Mouse (Mus musculus): ENCODE measurements around the gene Ywhah. TPM values are rescaled to one million over a fixed set of nuclear protein-coding genes. Genes with fewer than 3 reads are reported as not detected.

Gene Ywhah
- polyA plus RNA-seq, 1 experiment = 229 TPM

DNA sequence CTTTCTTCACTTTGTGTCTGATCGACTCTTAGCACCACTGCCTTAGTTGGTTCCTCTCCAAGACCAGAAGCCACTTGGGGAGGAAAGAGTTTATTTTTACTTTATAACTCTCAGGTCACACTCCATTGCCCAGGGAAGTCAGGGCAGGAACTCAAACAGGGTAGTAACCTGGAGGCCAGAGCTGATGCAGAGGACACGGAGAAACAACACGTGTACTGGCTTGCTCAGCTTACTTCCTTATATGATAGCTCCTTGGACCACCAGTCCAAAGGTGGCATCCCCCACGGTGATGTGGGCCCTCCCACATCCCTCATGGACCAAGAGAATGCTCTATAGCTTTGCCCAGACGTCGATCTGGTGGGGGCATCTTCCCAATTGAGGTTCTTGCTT is 26.7 kb downstream of the Ywhah start:
- DNase-seq (ENCODE audit: low spot score) = no peak

DNA sequence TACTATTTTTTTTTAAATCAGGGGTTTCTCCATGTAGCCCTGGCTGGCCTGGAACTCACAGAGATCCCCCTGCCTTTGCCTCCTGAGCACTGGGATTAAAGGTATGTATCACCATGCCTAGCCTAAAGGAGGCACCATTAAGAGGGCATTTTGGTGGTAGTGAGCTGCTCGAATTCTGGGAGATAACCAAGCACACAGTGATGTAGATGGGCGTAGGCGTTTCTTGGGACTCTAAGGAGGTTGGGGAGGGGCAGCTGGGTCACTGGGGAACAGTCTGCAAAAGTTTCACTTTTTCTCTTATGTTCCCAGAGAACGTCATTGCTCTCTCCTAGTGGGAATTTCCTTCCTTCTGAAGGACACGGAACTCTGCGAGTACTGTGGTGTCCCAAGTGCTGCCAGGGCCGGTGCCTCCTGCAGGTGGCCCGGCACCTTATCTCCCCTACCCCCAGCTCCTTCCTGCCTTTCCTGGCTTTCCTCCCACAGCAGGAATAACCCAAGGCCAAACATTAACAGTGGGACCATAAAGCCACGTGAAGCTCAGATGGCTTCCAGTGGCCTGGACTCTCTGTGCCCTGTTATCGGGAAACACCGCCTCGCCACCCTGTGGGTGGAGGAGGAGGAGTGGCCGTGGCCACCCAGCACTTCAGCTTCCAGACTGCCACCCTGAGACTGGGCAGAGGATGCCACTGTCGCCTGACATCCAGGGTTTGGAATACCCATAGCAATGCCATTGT is 34.4 kb downstream of the Ywhah start:
- DNase-seq (ENCODE audit: low spot score) = no peak

DNA sequence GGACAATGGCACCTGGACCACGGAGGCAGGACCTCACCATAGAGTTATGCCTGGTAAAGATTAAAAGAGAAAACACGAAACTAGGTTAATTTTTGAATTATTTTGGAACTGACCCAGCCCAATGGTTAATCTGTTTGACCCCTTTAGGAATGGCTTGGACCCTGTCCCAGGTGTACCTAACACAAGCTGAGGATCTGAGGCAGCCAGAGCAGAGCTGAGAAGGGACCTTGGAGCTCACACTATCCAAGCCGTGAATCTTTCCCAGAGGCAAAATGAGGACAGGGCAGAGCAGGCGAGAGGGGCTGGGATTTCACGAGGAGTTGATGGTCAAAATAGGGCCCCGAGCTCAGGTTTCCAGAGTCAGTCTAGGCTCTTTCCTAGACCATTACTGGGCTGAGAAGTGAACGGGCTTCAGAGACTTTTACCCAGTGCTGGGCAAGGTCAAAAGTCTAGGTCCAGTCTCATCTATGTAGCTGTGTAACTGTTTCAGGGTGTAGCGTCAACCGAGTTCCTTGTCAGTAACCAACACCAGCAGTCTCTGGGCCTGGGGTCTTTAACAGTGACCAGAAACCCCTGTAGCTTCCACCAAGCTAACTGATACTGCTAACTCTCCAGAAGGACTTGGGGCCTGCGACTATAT is 37.6 kb downstream of the Ywhah start:
- no peak for DNase-seq (ENCODE audit: low spot score)

DNA sequence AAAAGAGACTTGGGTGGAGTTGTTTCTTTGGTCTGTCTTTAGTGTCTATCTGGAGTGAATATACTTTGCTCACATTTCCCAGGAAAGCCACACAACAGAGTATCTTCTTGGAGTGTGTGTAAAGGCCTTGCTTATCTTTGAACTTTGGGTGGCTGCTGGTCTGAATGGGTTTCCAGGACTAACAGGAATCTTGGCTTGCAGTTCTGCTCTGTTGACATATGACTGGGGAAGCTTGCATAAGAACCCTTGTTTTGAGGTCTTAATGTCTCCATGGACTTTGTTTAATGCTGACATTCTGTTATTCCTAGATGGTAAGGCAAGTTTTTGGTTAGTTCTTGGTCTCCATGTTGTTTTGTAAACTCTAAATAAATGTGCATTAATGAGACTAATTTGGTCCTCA is 51.5 kb downstream of the Ywhah start:
- DNase-seq (ENCODE audit: low spot score) = no peak

DNA sequence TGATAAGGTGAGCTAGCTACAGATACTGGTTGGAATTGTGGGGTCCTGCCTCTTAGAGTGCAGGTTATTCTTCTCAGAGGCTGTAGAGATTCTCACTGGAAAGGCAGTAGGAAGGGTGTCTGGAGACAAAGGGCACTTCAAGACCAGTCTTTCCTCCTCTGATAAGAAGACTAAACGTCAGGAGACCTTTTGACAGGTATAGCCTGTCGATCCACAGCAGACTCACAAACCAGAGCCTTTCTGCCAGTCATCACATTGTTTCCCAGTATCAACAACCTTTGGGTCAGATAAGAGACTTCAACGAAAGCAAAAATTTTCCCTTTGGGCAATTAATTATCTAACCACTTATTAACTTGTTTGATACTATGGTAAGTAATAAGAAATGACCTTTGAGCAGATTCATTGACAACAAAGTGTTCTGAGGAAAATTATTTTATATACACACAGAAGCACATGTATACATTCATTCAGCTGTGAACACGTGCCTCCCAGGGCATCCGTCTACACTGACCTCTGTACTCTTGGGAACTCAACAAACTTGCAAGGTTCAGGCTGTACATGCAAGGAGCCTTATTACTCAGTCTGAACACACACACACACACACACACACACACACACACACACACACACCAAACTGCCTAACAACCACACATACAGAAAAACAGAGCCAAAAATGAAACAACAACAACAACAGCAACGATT is 58.0 kb downstream of the Ywhah start:
- no peak for DNase-seq (ENCODE audit: low spot score)

Other genes with a start within 250 kb of the Ywhah start
- 52.2 and 65.8 TPM in 2 replicates for gene Pisd, start 233.2 kb upstream of the Ywhah start, polyA plus RNA-seq (2012; rRNA removed)
- not detected in 2 replicates for gene Gm20671, start 191.7 kb upstream of the Ywhah start, polyA plus RNA-seq (2012; rRNA removed)
- 8.5 and 10.7 TPM in 2 replicates for gene Prr14l, start 164.6 kb upstream of the Ywhah start, polyA plus RNA-seq (2012; rRNA removed)
- gene Depdc5, start 155.1 kb upstream of the Ywhah start, polyA plus RNA-seq (2012; rRNA removed) = 14.0 and 15.4 TPM in 2 replicates
- gene Slc5a1, start 85.4 kb downstream of the Ywhah start, polyA plus RNA-seq (2012; rRNA removed) = 2.3 and 3.0 TPM in 2 replicates
- gene Spon2, start 199.6 kb downstream of the Ywhah start, polyA plus RNA-seq (2012; rRNA removed) = 61.5 and 102 TPM in 2 replicates